Mouse (Mus musculus): ENCODE data around the gene Tmem92. TPM values are rescaled to one million over a fixed set of nuclear protein-coding genes. Genes with fewer than 3 reads are reported as not detected.

The Tmem92 gene
- polyA plus RNA-seq, 2 experiments = not detected

DNA sequence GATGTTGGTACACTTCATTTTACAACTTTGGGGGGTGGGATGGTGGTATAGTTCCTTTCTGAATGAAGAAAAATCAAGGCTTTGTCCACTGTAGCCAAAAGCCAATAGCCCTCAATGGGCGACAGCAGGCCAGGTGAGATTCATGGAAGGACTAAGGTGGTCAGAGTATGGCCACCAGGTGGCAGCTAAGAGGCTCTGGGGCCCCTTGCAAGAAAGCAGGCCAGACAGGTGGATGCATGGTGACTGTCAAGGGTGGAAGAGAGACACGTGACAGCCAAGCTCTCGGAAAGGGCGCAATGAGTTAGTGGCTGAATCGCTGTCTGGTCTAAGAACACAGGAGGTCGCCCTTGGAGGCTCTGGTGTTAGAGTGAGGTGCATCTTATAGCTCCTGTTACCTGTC lies 19.7 kb downstream of the Tmem92 start:
- no peak for TF ChIP-seq POLR2A (IDR thresholded peaks at IDR 0.05; ENCODE audit: borderline replicate concordance, extremely low read depth, insufficient read depth, insufficient read length)
- H3K4me2 ChIP-seq (replicated peaks; ENCODE audit: low read depth, low read length, severe bottlenecking) = no peak overlapping the region
- H3K4me3 ChIP-seq (replicated peaks; ENCODE audit: low read length) = no peak overlapping the region
- no peak overlapping the region for H3K27ac ChIP-seq (replicated peaks; ENCODE audit: low read depth, low read length)
- no peak for DNase-seq (ENCODE audit: low spot score)
- H3K27me3 ChIP-seq (ENCODE audit: control insufficient read depth, insufficient read depth, low read length) = no peaks in the 10 kb centered on the region
- H3K9me3 ChIP-seq (ENCODE audit: control insufficient read depth, low read length) = no peaks in the 10 kb centered on the region
- no peaks in the 10 kb centered on the region for H3K4me1 ChIP-seq (ENCODE audit: control insufficient read depth, insufficient read depth, low read length)
- no peak for ATAC-seq (ENCODE audit: low FRiP score, low read depth)
- WGBS = 28% methylated on average over 6 of the region's 6 CpGs
- no peak overlapping the region for H3K9ac ChIP-seq (ENCODE audit: low read depth, low read length, severe bottlenecking)
- no peaks in the 10 kb centered on the region for H3K36me3 ChIP-seq (ENCODE audit: control insufficient read depth, insufficient read depth, low read length)

DNA sequence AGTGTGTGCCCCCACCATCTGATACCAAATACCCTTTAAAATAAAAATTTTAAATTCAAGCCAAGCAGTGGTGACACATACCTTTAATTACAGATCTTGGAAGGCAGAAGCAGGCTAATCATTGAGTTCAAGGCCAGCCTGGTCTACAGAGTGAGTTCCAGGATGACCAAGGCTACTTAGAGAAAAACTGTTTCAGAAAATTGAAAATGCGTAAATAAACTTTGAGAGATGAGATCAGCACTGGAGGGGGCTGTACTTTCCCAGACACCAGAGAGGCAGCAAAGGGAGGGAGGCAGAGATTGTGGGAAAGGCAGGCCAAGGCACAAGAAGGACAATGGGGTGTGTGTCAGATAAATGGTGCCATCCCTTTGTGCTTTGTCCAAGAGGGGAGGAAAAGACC lies 20.2 kb downstream of the Tmem92 start:
- DNase-seq (ENCODE audit: low spot score) (no peak), ATAC-seq (ENCODE audit: low FRiP score, low read depth) (no peak)
- Histone ChIP-seq H3K27ac (replicated peaks; ENCODE audit: low read depth, low read length) (no peak overlapping the region), H3K27me3 (ENCODE audit: control insufficient read depth, insufficient read depth, low read length) (no peaks in the 10 kb centered on the region), H3K4me3 (replicated peaks; ENCODE audit: low read length) (no peak overlapping the region), H3K36me3 (ENCODE audit: control insufficient read depth, insufficient read depth, low read length) (no peaks in the 10 kb centered on the region), H3K9ac (ENCODE audit: low read depth, low read length, severe bottlenecking) (no peak overlapping the region), H3K4me1 (ENCODE audit: control insufficient read depth, insufficient read depth, low read length) (no peaks in the 10 kb centered on the region), H3K4me2 (replicated peaks; ENCODE audit: low read depth, low read length, severe bottlenecking) (no peak overlapping the region), H3K9me3 (ENCODE audit: control insufficient read depth, low read length) (no peaks in the 10 kb centered on the region)
- whole genome bisulfite sequencing = 86% methylated on average over 1 of the region's 1 CpGs
- no peak for TF ChIP-seq POLR2A (IDR thresholded peaks at IDR 0.05; ENCODE audit: borderline replicate concordance, extremely low read depth, insufficient read depth, insufficient read length)

DNA sequence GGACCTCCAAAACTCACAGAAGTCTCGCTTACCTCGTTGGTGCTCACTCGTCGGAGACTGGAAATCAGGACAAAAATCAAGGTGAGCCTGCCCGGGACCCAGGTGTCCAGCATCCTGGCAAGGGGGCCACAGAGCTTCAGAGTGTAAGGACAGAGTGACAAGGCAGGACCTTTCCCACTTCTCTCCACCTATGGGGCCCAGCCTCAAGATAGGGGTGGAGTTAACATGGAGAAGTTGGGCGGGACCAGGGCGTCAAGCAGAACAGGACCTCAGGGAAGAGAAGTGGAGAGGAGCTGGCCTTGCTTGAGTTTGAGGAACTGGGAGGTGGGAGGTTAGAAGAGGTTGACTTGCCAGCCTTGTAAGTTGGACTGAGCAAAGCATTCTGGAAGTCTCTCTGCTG lies 21.7 kb downstream of the Tmem92 start:
- Histone ChIP-seq H3K27ac (replicated peaks; ENCODE audit: low read depth, low read length) (no peak overlapping the region), H3K36me3 (ENCODE audit: control insufficient read depth, insufficient read depth, low read length) (no peaks in the 10 kb centered on the region), H3K4me2 (replicated peaks; ENCODE audit: low read depth, low read length, severe bottlenecking) (no peak overlapping the region), H3K4me3 (replicated peaks; ENCODE audit: low read length) (no peak overlapping the region), H3K27me3 (ENCODE audit: control insufficient read depth, insufficient read depth, low read length) (no peaks in the 10 kb centered on the region), H3K4me1 (ENCODE audit: control insufficient read depth, insufficient read depth, low read length) (no peaks in the 10 kb centered on the region), H3K9ac (ENCODE audit: low read depth, low read length, severe bottlenecking) (no peak overlapping the region), H3K9me3 (ENCODE audit: control insufficient read depth, low read length) (no peaks in the 10 kb centered on the region)
- no peak for ATAC-seq (ENCODE audit: low FRiP score, low read depth)
- 71% methylated on average over 7 of the region's 7 CpGs for WGBS
- no peak for TF ChIP-seq POLR2A (IDR thresholded peaks at IDR 0.05; ENCODE audit: borderline replicate concordance, extremely low read depth, insufficient read depth, insufficient read length)
- DNase-seq (ENCODE audit: low spot score) = no peak

DNA sequence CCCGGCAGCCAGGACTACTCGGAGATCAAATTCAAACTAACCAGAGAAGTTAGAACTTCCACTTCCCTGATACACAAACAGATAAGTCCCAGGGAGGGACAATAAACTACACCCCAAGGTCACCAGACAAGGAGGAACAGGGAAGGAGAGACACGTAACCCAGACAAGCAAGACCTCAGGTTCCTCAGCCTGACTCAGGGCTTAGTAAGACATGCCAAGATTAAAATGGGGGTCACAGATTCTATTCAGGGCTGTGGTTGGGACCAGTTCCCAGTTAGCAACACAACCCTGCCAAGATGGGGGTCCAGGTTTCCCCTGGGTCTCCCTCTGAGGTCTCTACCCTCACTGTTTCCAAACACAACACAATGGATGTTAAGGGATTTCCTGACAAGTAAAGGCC lies 22.1 kb downstream of the Tmem92 start:
- no peak for DNase-seq (ENCODE audit: low spot score)
- TF ChIP-seq POLR2A (IDR thresholded peaks at IDR 0.05; ENCODE audit: borderline replicate concordance, extremely low read depth, insufficient read depth, insufficient read length) = no peak
- no peak overlapping the region for H3K4me3 ChIP-seq (replicated peaks; ENCODE audit: low read length)
- 82% methylated on average over 3 of the region's 3 CpGs for WGBS
- no peaks in the 10 kb centered on the region for H3K4me1 ChIP-seq (ENCODE audit: control insufficient read depth, insufficient read depth, low read length)
- peak; percentile 23; the same call in 1 of the 2 replicates for ATAC-seq (ENCODE audit: low FRiP score, low read depth)
- no peak overlapping the region for H3K9ac ChIP-seq (ENCODE audit: low read depth, low read length, severe bottlenecking)
- H3K27me3 ChIP-seq (ENCODE audit: control insufficient read depth, insufficient read depth, low read length) = no peaks in the 10 kb centered on the region
- H3K36me3 ChIP-seq (ENCODE audit: control insufficient read depth, insufficient read depth, low read length) = no peaks in the 10 kb centered on the region
- no peak overlapping the region for H3K27ac ChIP-seq (replicated peaks; ENCODE audit: low read depth, low read length)
- no peaks in the 10 kb centered on the region for H3K9me3 ChIP-seq (ENCODE audit: control insufficient read depth, low read length)
- no peak overlapping the region for H3K4me2 ChIP-seq (replicated peaks; ENCODE audit: low read depth, low read length, severe bottlenecking)

DNA sequence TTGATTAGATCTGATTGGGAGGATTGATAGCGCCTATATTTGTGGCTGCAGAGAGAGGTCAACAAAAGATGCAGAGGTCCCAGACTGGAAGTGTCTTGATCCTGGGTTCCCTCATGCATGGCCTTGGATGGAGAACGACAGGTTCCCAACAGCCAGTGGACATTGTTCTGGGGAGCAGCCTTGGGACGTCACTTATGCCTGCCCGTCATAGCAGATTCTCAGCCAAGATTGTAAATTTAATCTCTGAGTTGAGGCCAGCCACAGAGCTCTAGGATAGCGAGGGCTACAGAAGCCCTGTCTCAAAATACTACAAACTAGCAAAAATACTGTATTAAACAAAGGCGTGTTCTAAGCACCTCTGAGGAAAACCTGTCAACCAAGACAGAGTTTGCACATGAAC lies 22.6 kb downstream of the Tmem92 start:
- WGBS = 75% methylated on average over 6 of the region's 6 CpGs
- H3K9me3 ChIP-seq (ENCODE audit: control insufficient read depth, low read length) = no peaks in the 10 kb centered on the region
- H3K27me3 ChIP-seq (ENCODE audit: control insufficient read depth, insufficient read depth, low read length) = no peaks in the 10 kb centered on the region
- H3K27ac ChIP-seq (replicated peaks; ENCODE audit: low read depth, low read length) = no peak overlapping the region
- H3K9ac ChIP-seq (ENCODE audit: low read depth, low read length, severe bottlenecking) = no peak overlapping the region
- H3K36me3 ChIP-seq (ENCODE audit: control insufficient read depth, insufficient read depth, low read length) = no peaks in the 10 kb centered on the region
- no peak overlapping the region for H3K4me2 ChIP-seq (replicated peaks; ENCODE audit: low read depth, low read length, severe bottlenecking)
- no peaks in the 10 kb centered on the region for H3K4me1 ChIP-seq (ENCODE audit: control insufficient read depth, insufficient read depth, low read length)
- no peak for TF ChIP-seq POLR2A (IDR thresholded peaks at IDR 0.05; ENCODE audit: borderline replicate concordance, extremely low read depth, insufficient read depth, insufficient read length)
- no peak for ATAC-seq (ENCODE audit: low FRiP score, low read depth)
- no peak for DNase-seq (ENCODE audit: low spot score)
- no peak overlapping the region for H3K4me3 ChIP-seq (replicated peaks; ENCODE audit: low read length)
